Mouse (Mus musculus): Measurements from ENCODE around the gene Gm3233. TPM values are rescaled to one million over a fixed set of nuclear protein-coding genes. Genes with fewer than 3 reads are reported as not detected.
"Not testable (repeated sequence)": the region's sequence is repeated elsewhere in the genome, so short reads cannot be mapped to it uniquely, and the experiment has no call there.

Gene Gm3233
- total RNA-seq, 1 experiment, result not detected

DNA sequence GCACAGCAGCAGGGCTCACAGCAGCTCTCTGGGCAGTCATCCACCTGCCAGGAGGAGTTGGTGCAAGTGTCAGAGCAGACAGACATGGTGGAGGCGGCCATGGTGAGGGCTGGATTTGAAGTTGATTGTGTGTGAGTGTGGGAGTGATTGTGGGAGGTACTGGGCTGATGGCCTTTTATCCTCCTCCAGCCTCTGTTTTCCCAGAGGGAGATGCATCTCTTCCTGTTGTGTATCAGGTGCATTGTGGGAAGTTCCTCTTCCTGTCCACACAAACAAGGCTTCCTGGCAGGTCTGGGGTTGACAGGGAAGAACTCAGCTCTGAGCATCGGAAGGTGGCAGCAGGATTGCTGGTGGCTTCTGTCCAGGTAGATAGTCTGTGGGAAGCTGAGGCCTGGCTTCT, 35.5 kb upstream of the Gm3233 start, which contains the start of gene Gm9639:
Gene Gm9639, minus strand, starts transcription at position 101 of the 400 bp plus-strand sequence.
- no peak within 1 kb of the TSS for H3K27ac ChIP-seq (ENCODE audit: insufficient read depth, low read depth, low read length, poor library complexity, severe bottlenecking)

DNA sequence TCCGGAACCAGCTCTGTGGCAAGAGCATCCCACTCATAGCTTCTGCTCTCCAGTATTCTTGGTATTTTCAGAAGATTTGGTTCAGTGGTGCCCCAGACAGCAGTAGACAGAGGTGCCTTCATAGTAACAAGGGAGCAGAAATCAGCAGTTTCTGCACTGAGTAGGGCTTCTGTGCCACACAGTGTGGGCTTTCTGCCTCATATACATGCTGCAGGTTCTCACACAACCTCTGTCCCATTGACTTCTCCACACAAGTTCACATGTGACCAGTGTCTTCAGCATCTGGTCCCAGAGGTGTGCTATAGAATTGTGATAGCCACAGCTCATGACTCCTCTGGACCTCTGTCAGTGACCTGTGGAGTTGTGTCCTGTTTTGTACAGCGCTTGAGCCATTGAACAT, 29.1 kb upstream of the Gm3233 start:
- no peak for DNase-seq (ENCODE audit: low read depth, low spot score)
- H3K9ac ChIP-seq (ENCODE audit: insufficient read depth, low read depth, low read length, poor library complexity, severe bottlenecking), result no peak overlapping the region
- in situ Hi-C loops (cut with MboI; ENCODE audit: low sequenced_read_pairs in 2 of 2, unreplicated experiment in 2 of 2), result no loop called here
- no peak overlapping the region for H3K27ac ChIP-seq (ENCODE audit: insufficient read depth, low read depth, low read length, poor library complexity, severe bottlenecking)
- TF ChIP-seq ZNF384 (IDR thresholded peaks at IDR 0.05; ENCODE audit: low read depth, low read length) (no peak), MAFK (IDR thresholded peaks at IDR 0.05; ENCODE audit: insufficient read depth, low read depth, low read length) (no peak), CHD2 (IDR thresholded peaks at IDR 0.05; ENCODE audit: low read depth, low read length) (no peak), HCFC1 (IDR thresholded peaks at IDR 0.05; ENCODE audit: borderline replicate concordance, insufficient read depth, low read length) (no peak), ZC3H11A (IDR thresholded peaks at IDR 0.05; ENCODE audit: borderline replicate concordance, low read depth, low read length) (no peak)
- no peaks in the 10 kb centered on the region for H3K4me1 ChIP-seq (ENCODE audit: control insufficient read depth in 2 of 2, insufficient read depth in 2 of 2, low read length in 2 of 2, poor library complexity in 1 of 2)
- H3K9me3 ChIP-seq (ENCODE audit: control insufficient read depth, insufficient read depth, low read depth, low read length), result no peaks in the 10 kb centered on the region
- H3K4me3 ChIP-seq (ENCODE audit: insufficient read depth in 1 of 2, low read depth in 1 of 2, low read length in 2 of 2, poor library complexity in 1 of 2, severe bottlenecking in 1 of 2), result no peak overlapping the region
- H3K36me3 ChIP-seq (ENCODE audit: control insufficient read depth, insufficient read depth, low read length, poor library complexity, severe bottlenecking), result no peaks in the 10 kb centered on the region

More for the DNA sequence above, 35.5 kb upstream of the Gm3233 start, which contains the start of gene Gm9639:
- no peak within 1 kb of the TSS for H3K4me3 ChIP-seq (ENCODE audit: insufficient read depth in 1 of 2, low read depth in 1 of 2, low read length in 2 of 2, poor library complexity in 1 of 2, severe bottlenecking in 1 of 2)
- no peaks in the 10 kb centered on the region for H3K9me3 ChIP-seq (ENCODE audit: control insufficient read depth, insufficient read depth, low read depth, low read length)
- no peak for DNase-seq (ENCODE audit: low read depth, low spot score)
- H3K4me1 ChIP-seq (ENCODE audit: control insufficient read depth in 2 of 2, insufficient read depth in 2 of 2, low read length in 2 of 2, poor library complexity in 1 of 2), result no peaks in the 10 kb centered on the region
- H3K36me3 ChIP-seq (ENCODE audit: control insufficient read depth, insufficient read depth, low read length, poor library complexity, severe bottlenecking), result no peaks in the 10 kb centered on the region
- TF ChIP-seq HCFC1 (IDR thresholded peaks at IDR 0.05; ENCODE audit: borderline replicate concordance, insufficient read depth, low read length) (no peak), CHD2 (IDR thresholded peaks at IDR 0.05; ENCODE audit: low read depth, low read length) (no peak), ZNF384 (IDR thresholded peaks at IDR 0.05; ENCODE audit: low read depth, low read length) (no peak), ZC3H11A (IDR thresholded peaks at IDR 0.05; ENCODE audit: borderline replicate concordance, low read depth, low read length) (no peak), MAFK (IDR thresholded peaks at IDR 0.05; ENCODE audit: insufficient read depth, low read depth, low read length) (no peak)
- in situ Hi-C loops (cut with MboI; ENCODE audit: low sequenced_read_pairs in 2 of 2, unreplicated experiment in 2 of 2), result no loop called here
- H3K9ac ChIP-seq (ENCODE audit: insufficient read depth, low read depth, low read length, poor library complexity, severe bottlenecking), result no peak within 1 kb of the TSS

DNA sequence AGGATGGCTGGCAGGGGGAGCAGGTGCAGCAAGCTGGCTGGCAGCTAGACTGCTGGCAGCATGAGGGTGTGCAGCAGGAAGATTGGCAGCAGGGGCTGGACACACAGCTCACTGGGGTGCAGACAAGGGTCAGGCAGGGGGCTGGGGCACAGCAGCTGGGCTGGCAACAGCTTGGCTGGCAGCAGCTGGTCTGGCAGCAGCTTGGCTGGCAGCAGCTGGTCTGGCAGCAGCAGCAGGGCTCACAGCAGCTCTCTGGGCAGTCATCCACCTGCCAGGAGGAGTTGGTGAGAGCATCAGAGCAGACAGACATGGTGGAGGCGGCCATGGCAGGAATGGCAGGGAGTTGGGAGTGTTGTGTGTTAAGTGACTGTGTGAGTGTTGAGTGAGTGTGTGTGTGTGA, 28.4 kb upstream of the Gm3233 start, which contains the start of gene Gm7137:
Gene Gm7137, minus strand, starts transcription at position 325 of the 400 bp plus-strand sequence.
- in situ Hi-C loops (cut with MboI; ENCODE audit: low sequenced_read_pairs in 2 of 2, unreplicated experiment in 2 of 2); DNase-seq (ENCODE audit: low read depth, low spot score); H3K27ac ChIP-seq (ENCODE audit: insufficient read depth, low read depth, low read length, poor library complexity, severe bottlenecking); H3K9me3 ChIP-seq (ENCODE audit: control insufficient read depth, insufficient read depth, low read depth, low read length); H3K4me1 ChIP-seq (ENCODE audit: control insufficient read depth in 2 of 2, insufficient read depth in 2 of 2, low read length in 2 of 2, poor library complexity in 1 of 2); H3K36me3 ChIP-seq (ENCODE audit: control insufficient read depth, insufficient read depth, low read length, poor library complexity, severe bottlenecking); H3K9ac ChIP-seq (ENCODE audit: insufficient read depth, low read depth, low read length, poor library complexity, severe bottlenecking); H3K4me3 ChIP-seq (ENCODE audit: insufficient read depth in 1 of 2, low read depth in 1 of 2, low read length in 2 of 2, poor library complexity in 1 of 2, severe bottlenecking in 1 of 2): not testable (repeated sequence)

DNA sequence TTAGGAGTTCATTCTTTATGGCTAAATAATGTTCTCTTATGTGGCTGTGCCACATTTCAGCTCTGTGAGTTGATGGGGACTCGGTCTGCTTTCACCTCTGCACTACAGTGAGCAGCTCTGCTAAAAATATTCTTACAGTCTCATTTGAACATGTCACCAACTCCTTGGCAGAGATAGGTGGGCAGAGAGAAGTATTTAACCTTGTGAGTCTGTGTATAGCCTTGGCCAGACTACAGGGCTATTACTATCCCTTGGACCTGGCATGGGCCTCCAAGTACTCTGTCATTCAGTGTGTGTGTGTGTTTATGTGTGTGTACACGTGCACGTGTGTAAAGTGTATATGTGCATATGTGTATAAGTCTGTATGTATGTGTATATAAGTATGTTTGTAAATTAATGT, 23.9 kb upstream of the Gm3233 start:
- H3K4me3 ChIP-seq (ENCODE audit: insufficient read depth in 1 of 2, low read depth in 1 of 2, low read length in 2 of 2, poor library complexity in 1 of 2, severe bottlenecking in 1 of 2); H3K36me3 ChIP-seq (ENCODE audit: control insufficient read depth, insufficient read depth, low read length, poor library complexity, severe bottlenecking); in situ Hi-C loops (cut with MboI; ENCODE audit: low sequenced_read_pairs in 2 of 2, unreplicated experiment in 2 of 2); H3K9me3 ChIP-seq (ENCODE audit: control insufficient read depth, insufficient read depth, low read depth, low read length); H3K27ac ChIP-seq (ENCODE audit: insufficient read depth, low read depth, low read length, poor library complexity, severe bottlenecking); H3K4me1 ChIP-seq (ENCODE audit: control insufficient read depth in 2 of 2, insufficient read depth in 2 of 2, low read length in 2 of 2, poor library complexity in 1 of 2); H3K9ac ChIP-seq (ENCODE audit: insufficient read depth, low read depth, low read length, poor library complexity, severe bottlenecking); DNase-seq (ENCODE audit: low read depth, low spot score): not testable (repeated sequence)

DNA sequence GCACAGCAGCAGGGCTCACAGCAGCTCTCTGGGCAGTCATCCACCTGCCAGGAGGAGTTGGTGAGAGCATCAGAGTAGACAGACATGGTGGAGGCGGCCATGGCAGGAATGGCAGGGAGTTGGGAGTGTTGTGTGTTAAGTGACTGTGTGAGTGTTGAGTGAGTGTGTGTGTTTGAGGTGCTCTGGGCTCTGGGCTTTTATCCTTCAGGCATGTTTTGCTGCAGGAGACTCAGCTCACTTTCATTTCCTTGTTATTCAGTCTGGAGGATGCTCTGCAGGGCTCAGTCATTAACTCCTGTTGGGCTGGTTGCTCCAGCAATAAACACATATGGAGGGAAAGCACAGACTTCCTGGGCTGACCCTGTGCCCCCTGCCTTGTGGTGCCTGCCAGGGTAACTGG, 23.0 kb upstream of the Gm3233 start, which contains the start of gene Gm3250:
Gene Gm3250, minus strand, starts transcription at position 101 of the 400 bp plus-strand sequence.
- H3K4me1 ChIP-seq (ENCODE audit: control insufficient read depth in 2 of 2, insufficient read depth in 2 of 2, low read length in 2 of 2, poor library complexity in 1 of 2); H3K9me3 ChIP-seq (ENCODE audit: control insufficient read depth, insufficient read depth, low read depth, low read length); H3K4me3 ChIP-seq (ENCODE audit: insufficient read depth in 1 of 2, low read depth in 1 of 2, low read length in 2 of 2, poor library complexity in 1 of 2, severe bottlenecking in 1 of 2); DNase-seq (ENCODE audit: low read depth, low spot score); H3K36me3 ChIP-seq (ENCODE audit: control insufficient read depth, insufficient read depth, low read length, poor library complexity, severe bottlenecking); H3K27ac ChIP-seq (ENCODE audit: insufficient read depth, low read depth, low read length, poor library complexity, severe bottlenecking); H3K9ac ChIP-seq (ENCODE audit: insufficient read depth, low read depth, low read length, poor library complexity, severe bottlenecking); in situ Hi-C loops (cut with MboI; ENCODE audit: low sequenced_read_pairs in 2 of 2, unreplicated experiment in 2 of 2): not testable (repeated sequence)

- H3K4me1 ChIP-seq (ENCODE audit: control insufficient read depth in 2 of 2, insufficient read depth in 2 of 2, low read length in 2 of 2, poor library complexity in 1 of 2); in situ Hi-C loops (cut with MboI; ENCODE audit: low sequenced_read_pairs in 2 of 2, unreplicated experiment in 2 of 2): not testable (repeated sequence)
These were observed 17.4 kb upstream of the Gm3233 start, which contains the start of gene Gm7138 for GRCm38 (mm10) chr10:77776844-77777243. Gene Gm7138, minus strand, starts transcription at chr10:77776944.

DNA sequence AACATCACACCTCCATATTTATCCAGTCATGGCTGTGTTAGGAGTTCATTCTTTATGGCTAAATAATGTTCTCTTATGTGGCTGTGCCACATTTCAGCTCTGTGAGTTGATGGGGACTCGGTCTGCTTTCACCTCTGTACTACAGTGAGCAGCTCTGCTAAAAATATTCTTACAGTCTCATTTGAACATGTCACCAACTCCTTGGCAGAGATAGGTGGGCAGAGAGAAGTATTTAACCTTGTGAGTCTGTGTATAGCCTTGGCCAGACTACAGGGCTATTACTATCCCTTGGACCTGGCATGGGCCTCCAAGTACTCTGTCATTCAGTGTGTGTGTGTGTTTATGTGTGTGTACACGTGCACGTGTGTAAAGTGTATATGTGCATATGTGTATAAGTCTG, 12.7 kb upstream of the Gm3233 start:
- H3K9ac ChIP-seq (ENCODE audit: insufficient read depth, low read depth, low read length, poor library complexity, severe bottlenecking); DNase-seq (ENCODE audit: low read depth, low spot score); H3K36me3 ChIP-seq (ENCODE audit: control insufficient read depth, insufficient read depth, low read length, poor library complexity, severe bottlenecking); H3K4me3 ChIP-seq (ENCODE audit: insufficient read depth in 1 of 2, low read depth in 1 of 2, low read length in 2 of 2, poor library complexity in 1 of 2, severe bottlenecking in 1 of 2); H3K27ac ChIP-seq (ENCODE audit: insufficient read depth, low read depth, low read length, poor library complexity, severe bottlenecking); in situ Hi-C loops (cut with MboI; ENCODE audit: low sequenced_read_pairs in 2 of 2, unreplicated experiment in 2 of 2); H3K9me3 ChIP-seq (ENCODE audit: control insufficient read depth, insufficient read depth, low read depth, low read length); H3K4me1 ChIP-seq (ENCODE audit: control insufficient read depth in 2 of 2, insufficient read depth in 2 of 2, low read length in 2 of 2, poor library complexity in 1 of 2): not testable (repeated sequence)

More at GRCm38 (mm10) chr10:77776844-77777243, 17.4 kb upstream of the Gm3233 start, which contains the start of gene Gm7138:
- not testable (repeated sequence) for DNase-seq (ENCODE audit: low read depth, low spot score); H3K9me3 ChIP-seq (ENCODE audit: control insufficient read depth, insufficient read depth, low read depth, low read length); H3K4me3 ChIP-seq (ENCODE audit: insufficient read depth in 1 of 2, low read depth in 1 of 2, low read length in 2 of 2, poor library complexity in 1 of 2, severe bottlenecking in 1 of 2); H3K27ac ChIP-seq (ENCODE audit: insufficient read depth, low read depth, low read length, poor library complexity, severe bottlenecking); H3K9ac ChIP-seq (ENCODE audit: insufficient read depth, low read depth, low read length, poor library complexity, severe bottlenecking); H3K36me3 ChIP-seq (ENCODE audit: control insufficient read depth, insufficient read depth, low read length, poor library complexity, severe bottlenecking)

All from ES-E14 (cell line).